Mouse (Mus musculus): Measurements from ENCODE around the gene Pkn3. TPM values are rescaled to one million over a fixed set of nuclear protein-coding genes. Genes with fewer than 3 reads are reported as not detected.
A peak's percentile ranks its signal among the peaks of the same experiment; 100 is the strongest.
"Not testable (repeated sequence)": the region's sequence is repeated elsewhere in the genome, so short reads cannot be mapped to it uniquely, and the experiment has no call there.

The Pkn3 gene
- polyA plus RNA-seq, 1 experiment from 2014 or later: 10.6 TPM

- Histone ChIP-seq H3K4me2 (replicated peaks) (no peak overlapping the region), H3K36me3 (peaks cover 44% of the 10 kb centered on the region), H3K27me3 (replicated peaks) (no peaks in the 10 kb centered on the region), H3K9me3 (no peaks in the 10 kb centered on the region), H3K4me1 (replicated peaks) (no peaks in the 10 kb centered on the region), H3K9ac (no peak overlapping the region), H3K4me3 (replicated peaks) (no peak overlapping the region), H3K27ac (no peak overlapping the region)
- ATAC-seq: peak; percentile 59
- WGBS: 88% methylated on average over 4 of the region's 4 CpGs
Observed at GRCm38 (mm10) chr2:30108260-30108659, 30.8 kb downstream of the Pkn3 start.

GRCm38 (mm10) chr2:30111500-30111899, 34.0 kb downstream of the Pkn3 start:
- ATAC-seq: no peak
- Histone ChIP-seq H3K27me3 (replicated peaks) (no peaks in the 10 kb centered on the region), H3K4me3 (replicated peaks) (no peak overlapping the region), H3K4me2 (replicated peaks) (no peak overlapping the region), H3K27ac (no peak overlapping the region), H3K9me3 (no peaks in the 10 kb centered on the region), H3K36me3 (peaks cover 40% of the 10 kb centered on the region), H3K4me1 (replicated peaks) (no peaks in the 10 kb centered on the region), H3K9ac (no peak overlapping the region)
- WGBS: 93% methylated on average over 2 of the region's 2 CpGs

GRCm38 (mm10) chr2:30112564-30112963, 35.1 kb downstream of the Pkn3 start:
- ATAC-seq: no peak
- WGBS: 88% methylated on average over 5 of the region's 5 CpGs

GRCm38 (mm10) chr2:30119641-30120051, 42.2 kb downstream of the Pkn3 start:
- no peaks in the 10 kb centered on the region for H3K9me3 ChIP-seq
- H3K36me3 ChIP-seq: no peaks in the 10 kb centered on the region
- no peak overlapping the region for H3K4me2 ChIP-seq (replicated peaks)
- no peaks in the 10 kb centered on the region for H3K27me3 ChIP-seq (replicated peaks)
- WGBS: 54% methylated on average over 6 of the region's 6 CpGs
- ATAC-seq: no peak
- H3K9ac ChIP-seq: no peak overlapping the region
- H3K4me3 ChIP-seq (replicated peaks): no peak overlapping the region
- H3K27ac ChIP-seq: no peak overlapping the region
- H3K4me1 ChIP-seq (replicated peaks): peaks cover 8% of the 10 kb centered on the region

More at GRCm38 (mm10) chr2:30112564-30112963, 35.1 kb downstream of the Pkn3 start:
- Histone ChIP-seq H3K4me2 (replicated peaks) (no peak overlapping the region), H3K27ac (no peak overlapping the region), H3K27me3 (replicated peaks) (no peaks in the 10 kb centered on the region), H3K9ac (no peak overlapping the region), H3K4me1 (replicated peaks) (no peaks in the 10 kb centered on the region), H3K36me3 (peaks cover 33% of the 10 kb centered on the region), H3K4me3 (replicated peaks) (no peak overlapping the region), H3K9me3 (no peaks in the 10 kb centered on the region)

GRCm38 (mm10) chr2:30120269-30120668, 42.8 kb downstream of the Pkn3 start:
- no peak for ATAC-seq
- Histone ChIP-seq H3K9ac (no peak overlapping the region), H3K27me3 (replicated peaks) (no peaks in the 10 kb centered on the region), H3K4me1 (replicated peaks) (peaks cover 13% of the 10 kb centered on the region), H3K27ac (no peak overlapping the region), H3K36me3 (no peaks in the 10 kb centered on the region), H3K4me3 (replicated peaks) (no peak overlapping the region), H3K9me3 (no peaks in the 10 kb centered on the region), H3K4me2 (replicated peaks) (no peak overlapping the region)
- WGBS: 89% methylated on average over 4 of the region's 4 CpGs

GRCm38 (mm10) chr2:30122766-30123165, 45.3 kb downstream of the Pkn3 start:
- H3K4me2 ChIP-seq (replicated peaks): peak overlapping the region; percentile 90; the same call in 1 of the 2 replicates
- H3K4me1 ChIP-seq (replicated peaks): peaks cover 13% of the 10 kb centered on the region
- H3K4me3 ChIP-seq (replicated peaks): no peak overlapping the region
- 78% methylated on average over 5 of the region's 5 CpGs for WGBS
- no peaks in the 10 kb centered on the region for H3K9me3 ChIP-seq
- ATAC-seq: no peak
- H3K9ac ChIP-seq: no peak overlapping the region
- no peaks in the 10 kb centered on the region for H3K36me3 ChIP-seq
- H3K27me3 ChIP-seq (replicated peaks): no peaks in the 10 kb centered on the region
- H3K27ac ChIP-seq: no peak overlapping the region

GRCm38 (mm10) chr2:30123729-30124471, 46.4 kb downstream of the Pkn3 start:
- Histone ChIP-seq H3K27ac (peak overlapping the region; percentile 88), H3K9ac (peak overlapping the region; percentile 89), H3K27me3 (replicated peaks) (no peaks in the 10 kb centered on the region), H3K4me2 (replicated peaks) (peak overlapping the region; percentile 90), H3K4me3 (replicated peaks) (peak overlapping the region; percentile 81), H3K9me3 (no peaks in the 10 kb centered on the region), H3K4me1 (replicated peaks) (peaks cover 13% of the 10 kb centered on the region), H3K36me3 (no peaks in the 10 kb centered on the region)
- peak; percentile 80 for ATAC-seq
- under 1% methylated on average over 44 of the region's 44 CpGs for WGBS

- peak within 1 kb of the TSS; percentile 81 for H3K4me3 ChIP-seq (replicated peaks)
- peak within 1 kb of the TSS; percentile 90 for H3K4me2 ChIP-seq (replicated peaks)
- peak within 1 kb of the TSS; percentile 88 for H3K27ac ChIP-seq
- peak; percentile 99 for ATAC-seq
- peak within 1 kb of the TSS; percentile 89 for H3K9ac ChIP-seq
- H3K9me3 ChIP-seq: no peaks in the 10 kb centered on the region
- 10% methylated on average over 31 of the region's 31 CpGs for WGBS
- peaks cover 13% of the 10 kb centered on the region for H3K4me1 ChIP-seq (replicated peaks)
- H3K27me3 ChIP-seq (replicated peaks): no peaks in the 10 kb centered on the region
- no peaks in the 10 kb centered on the region for H3K36me3 ChIP-seq
Observed at GRCm38 (mm10) chr2:30124472-30125274, 47.2 kb downstream of the Pkn3 start, which contains the start of gene Zer1. TSS of gene Zer1 (minus strand) at chr2:30124585.

- Histone ChIP-seq H3K4me2 (replicated peaks) (no peak overlapping the region), H3K4me1 (replicated peaks) (peaks cover 12% of the 10 kb centered on the region), H3K27me3 (replicated peaks) (no peaks in the 10 kb centered on the region), H3K4me3 (replicated peaks) (no peak overlapping the region), H3K27ac (no peak overlapping the region), H3K36me3 (no peaks in the 10 kb centered on the region), H3K9ac (no peak overlapping the region), H3K9me3 (no peaks in the 10 kb centered on the region)
- no peak for ATAC-seq
- WGBS: 29% methylated on average over 2 of the region's 2 CpGs
Observed at GRCm38 (mm10) chr2:30128789-30129188, 51.3 kb downstream of the Pkn3 start.

GRCm38 (mm10) chr2:30130156-30130555, 52.7 kb downstream of the Pkn3 start:
- Histone ChIP-seq H3K27ac (no peak overlapping the region), H3K27me3 (replicated peaks) (no peaks in the 10 kb centered on the region), H3K4me2 (replicated peaks) (no peak overlapping the region), H3K36me3 (no peaks in the 10 kb centered on the region), H3K9me3 (no peaks in the 10 kb centered on the region), H3K4me1 (replicated peaks) (peaks cover 16% of the 10 kb centered on the region), H3K9ac (no peak overlapping the region), H3K4me3 (replicated peaks) (no peak overlapping the region)
- ATAC-seq: no peak
- 79% methylated on average over 4 of the region's 4 CpGs for WGBS

GRCm38 (mm10) chr2:30131240-30131639, 53.8 kb downstream of the Pkn3 start:
- H3K9ac ChIP-seq; H3K4me2 ChIP-seq (replicated peaks); H3K4me3 ChIP-seq (replicated peaks); H3K27ac ChIP-seq; ATAC-seq; H3K36me3 ChIP-seq; H3K9me3 ChIP-seq; H3K27me3 ChIP-seq (replicated peaks): not testable (repeated sequence)
- WGBS: 69% methylated on average over 5 of the region's 5 CpGs
- H3K4me1 ChIP-seq (replicated peaks): peaks cover 25% of the 10 kb centered on the region

- H3K27me3 ChIP-seq (replicated peaks): no peaks in the 10 kb centered on the region
- no peaks in the 10 kb centered on the region for H3K9me3 ChIP-seq
- peak overlapping the region; percentile 85 for H3K27ac ChIP-seq
- peak overlapping the region; percentile 84 for H3K4me3 ChIP-seq (replicated peaks)
- peaks cover 25% of the 10 kb centered on the region for H3K4me1 ChIP-seq (replicated peaks)
- peak; percentile 72 for ATAC-seq
- peaks cover 9% of the 10 kb centered on the region for H3K36me3 ChIP-seq
- H3K9ac ChIP-seq: peak overlapping the region; percentile 84
- 11% methylated on average over 16 of the region's 16 CpGs for WGBS
- H3K4me2 ChIP-seq (replicated peaks): peak overlapping the region; percentile 80
Observed at GRCm38 (mm10) chr2:30132801-30133612, 55.5 kb downstream of the Pkn3 start.
